Mouse (Mus musculus): ENCODE measurements around the gene Glod4. TPM values are rescaled to one million over a fixed set of nuclear protein-coding genes. Genes with fewer than 3 reads are reported as not detected.

Gene Glod4
- polyA plus RNA-seq, 2 experiments, result 17.9 to 60.7 TPM

DNA sequence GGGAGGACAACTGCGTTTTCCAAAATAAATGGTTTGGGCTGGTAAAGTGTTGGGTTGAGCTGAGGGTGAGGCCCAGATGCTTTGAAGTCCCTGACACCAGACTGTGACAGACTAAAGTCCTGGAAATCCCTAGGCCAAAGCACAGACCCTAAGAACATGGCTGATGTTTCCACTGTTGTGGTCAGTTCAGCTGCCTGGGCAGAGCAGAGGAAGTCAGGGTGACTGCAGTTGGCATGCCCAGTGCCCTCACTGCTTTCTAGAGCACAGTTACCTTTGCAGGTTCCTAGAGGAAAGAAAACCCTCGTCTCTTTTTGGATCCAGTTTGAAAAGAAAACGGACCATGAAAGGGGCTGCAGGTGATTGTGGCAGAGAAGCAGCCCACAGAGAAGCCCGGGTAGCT lies 13.9 kb upstream of the Glod4 start:
- no peak overlapping the region for H3K4me3 ChIP-seq (ENCODE audit: insufficient read depth in 1 of 2, low read depth in 2 of 2, low read length in 2 of 2)
- TF ChIP-seq EP300 (IDR thresholded peaks at IDR 0.05; ENCODE audit: low read depth) (no peak), CTCF (IDR thresholded peaks at IDR 0.05; ENCODE audit: low read depth) (no peak)
- ATAC-seq (ENCODE audit: insufficient read depth) (no peak), DNase-seq (ENCODE audit: low read depth in 3 of 3, low spot score in 3 of 3) (no peak)
- H3K27me3 ChIP-seq (ENCODE audit: control insufficient read depth, insufficient read depth, low read length), result no peaks in the 10 kb centered on the region
- no peaks in the 10 kb centered on the region for H3K36me3 ChIP-seq (replicated peaks; ENCODE audit: control insufficient read depth, insufficient read depth, low read depth)
- no peaks in the 10 kb centered on the region for H3K9me3 ChIP-seq (ENCODE audit: control insufficient read depth, low read length)
- 61% methylated on average over 4 of the region's 4 CpGs for WGBS (ENCODE audit: insufficient replicate concordance)
- no peaks in the 10 kb centered on the region for H3K4me1 ChIP-seq (replicated peaks; ENCODE audit: control insufficient read depth in 2 of 2, insufficient read depth in 2 of 2, low read length in 1 of 2)
- no peak overlapping the region for H3K9ac ChIP-seq (replicated peaks)
- no peak overlapping the region for H3K4me2 ChIP-seq (ENCODE audit: low read depth)
- no peak overlapping the region for H3K27ac ChIP-seq

DNA sequence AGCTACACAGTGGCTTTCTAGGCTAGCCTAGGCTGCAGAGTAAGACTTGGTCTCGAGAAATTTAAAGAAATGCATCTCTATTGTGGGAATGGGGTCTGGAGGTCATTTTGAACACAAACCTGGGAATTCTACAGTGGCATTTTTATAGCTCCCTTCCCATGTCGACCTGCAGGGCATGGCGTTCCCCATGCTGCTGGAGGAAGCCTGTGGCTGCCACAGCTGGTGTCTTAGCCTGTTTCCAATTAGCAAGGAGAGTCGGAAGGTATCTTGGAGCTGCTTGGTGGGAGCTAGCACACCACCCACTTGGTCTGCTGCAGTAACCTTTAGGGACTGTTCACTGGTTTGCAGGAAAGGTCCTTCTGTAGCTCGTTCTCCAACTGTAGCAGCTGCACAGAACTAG lies 12.6 kb upstream of the Glod4 start:
- H3K9me3 ChIP-seq (ENCODE audit: control insufficient read depth, low read length), result no peaks in the 10 kb centered on the region
- ATAC-seq (ENCODE audit: insufficient read depth), result no peak
- 51% methylated on average over 5 of the region's 5 CpGs for whole genome bisulfite sequencing (ENCODE audit: insufficient replicate concordance)
- no peak overlapping the region for H3K4me2 ChIP-seq (ENCODE audit: low read depth)
- no peak overlapping the region for H3K27ac ChIP-seq
- H3K9ac ChIP-seq (replicated peaks), result no peak overlapping the region
- H3K4me1 ChIP-seq (replicated peaks; ENCODE audit: control insufficient read depth in 2 of 2, insufficient read depth in 2 of 2, low read length in 1 of 2), result no peaks in the 10 kb centered on the region
- TF ChIP-seq EP300 (IDR thresholded peaks at IDR 0.05; ENCODE audit: low read depth) (no peak), CTCF (IDR thresholded peaks at IDR 0.05; ENCODE audit: low read depth) (no peak)
- DNase-seq (ENCODE audit: low read depth in 3 of 3, low spot score in 3 of 3), result no peak
- no peaks in the 10 kb centered on the region for H3K27me3 ChIP-seq (ENCODE audit: control insufficient read depth, insufficient read depth, low read length)
- peaks cover 1% of the 10 kb centered on the region; the same call in 1 of the 2 replicates for H3K36me3 ChIP-seq (replicated peaks; ENCODE audit: control insufficient read depth, insufficient read depth, low read depth)
- no peak overlapping the region for H3K4me3 ChIP-seq (ENCODE audit: insufficient read depth in 1 of 2, low read depth in 2 of 2, low read length in 2 of 2)

DNA sequence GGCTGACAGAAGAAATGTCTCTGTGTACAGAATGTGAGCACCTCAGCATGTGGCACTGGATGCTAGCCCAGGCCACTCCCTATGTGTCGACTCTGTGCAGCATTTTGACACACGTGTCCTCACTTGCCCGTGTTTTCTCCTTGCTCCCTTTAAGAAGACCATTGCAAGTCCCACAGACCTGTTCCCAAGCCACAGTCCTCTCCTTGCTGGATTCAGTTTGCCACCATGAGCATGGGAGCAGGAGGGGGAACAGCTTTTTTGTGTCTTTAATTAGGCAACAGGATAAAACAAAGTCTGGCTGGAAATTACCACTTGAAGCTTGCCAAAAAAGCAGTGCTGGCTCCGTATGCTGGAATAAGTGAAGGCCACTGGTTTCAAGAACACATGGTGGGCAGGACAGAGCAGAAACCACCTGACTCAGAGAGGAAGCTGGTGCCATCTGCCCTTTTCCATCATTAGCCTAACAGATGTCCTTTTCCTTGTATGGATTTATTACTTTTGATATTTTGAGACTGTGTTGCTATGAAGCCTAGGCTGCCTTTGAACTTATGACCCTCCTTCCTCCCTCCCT lies 12.0 kb upstream of the Glod4 start:
- H3K27ac ChIP-seq, result no peak overlapping the region
- no peak overlapping the region for H3K4me3 ChIP-seq (ENCODE audit: insufficient read depth in 1 of 2, low read depth in 2 of 2, low read length in 2 of 2)
- H3K4me1 ChIP-seq (replicated peaks; ENCODE audit: control insufficient read depth in 2 of 2, insufficient read depth in 2 of 2, low read length in 1 of 2), result no peaks in the 10 kb centered on the region
- no peak overlapping the region for H3K9ac ChIP-seq (replicated peaks)
- ATAC-seq (ENCODE audit: insufficient read depth), result no peak
- no peaks in the 10 kb centered on the region for H3K9me3 ChIP-seq (ENCODE audit: control insufficient read depth, low read length)
- DNase-seq (ENCODE audit: low read depth in 3 of 3, low spot score in 3 of 3), result no peak
- TF ChIP-seq CTCF (IDR thresholded peaks at IDR 0.05; ENCODE audit: low read depth) (no peak), EP300 (IDR thresholded peaks at IDR 0.05; ENCODE audit: low read depth) (no peak)
- H3K36me3 ChIP-seq (replicated peaks; ENCODE audit: control insufficient read depth, insufficient read depth, low read depth), result peaks cover 3% of the 10 kb centered on the region; the same call in 1 of the 2 replicates
- no peak overlapping the region for H3K4me2 ChIP-seq (ENCODE audit: low read depth)
- 66% methylated on average over 4 of the region's 4 CpGs for WGBS (ENCODE audit: insufficient replicate concordance)
- H3K27me3 ChIP-seq (ENCODE audit: control insufficient read depth, insufficient read depth, low read length), result no peaks in the 10 kb centered on the region

DNA sequence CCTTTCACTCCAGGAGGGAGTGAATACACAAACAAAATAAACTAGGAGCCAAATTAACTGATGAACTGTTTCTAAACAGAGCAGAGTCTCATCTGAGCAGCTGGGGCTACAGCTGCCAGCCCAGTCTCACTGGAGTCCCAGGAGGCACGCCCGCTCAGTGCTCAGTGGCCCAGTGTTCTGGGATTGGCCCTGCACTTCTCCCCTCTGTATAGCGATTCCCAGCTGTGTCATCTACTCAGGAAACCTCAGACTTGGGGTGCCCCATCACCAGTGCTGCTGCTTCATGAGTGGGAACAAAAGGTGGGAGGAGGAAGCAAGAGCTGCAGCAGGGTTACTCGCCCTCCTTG lies 10.4 kb upstream of the Glod4 start:
- Histone ChIP-seq H3K36me3 (replicated peaks; ENCODE audit: control insufficient read depth, insufficient read depth, low read depth) (peaks cover 8% of the 10 kb centered on the region), H3K4me2 (ENCODE audit: low read depth) (no peak overlapping the region), H3K27ac (no peak overlapping the region), H3K4me1 (replicated peaks; ENCODE audit: control insufficient read depth in 2 of 2, insufficient read depth in 2 of 2, low read length in 1 of 2) (no peaks in the 10 kb centered on the region), H3K27me3 (ENCODE audit: control insufficient read depth, insufficient read depth, low read length) (no peaks in the 10 kb centered on the region), H3K9ac (replicated peaks) (no peak overlapping the region), H3K9me3 (ENCODE audit: control insufficient read depth, low read length) (no peaks in the 10 kb centered on the region), H3K4me3 (ENCODE audit: insufficient read depth in 1 of 2, low read depth in 2 of 2, low read length in 2 of 2) (no peak overlapping the region)
- DNase-seq (ENCODE audit: low read depth in 3 of 3, low spot score in 3 of 3) (no peak), ATAC-seq (ENCODE audit: insufficient read depth) (no peak)
- no peak for TF ChIP-seq CTCF (IDR thresholded peaks at IDR 0.05; ENCODE audit: low read depth)
- no peak for TF ChIP-seq EP300 (IDR thresholded peaks at IDR 0.05; ENCODE audit: low read depth)
- 76% methylated on average over 4 of the region's 4 CpGs for WGBS (ENCODE audit: insufficient replicate concordance)

DNA sequence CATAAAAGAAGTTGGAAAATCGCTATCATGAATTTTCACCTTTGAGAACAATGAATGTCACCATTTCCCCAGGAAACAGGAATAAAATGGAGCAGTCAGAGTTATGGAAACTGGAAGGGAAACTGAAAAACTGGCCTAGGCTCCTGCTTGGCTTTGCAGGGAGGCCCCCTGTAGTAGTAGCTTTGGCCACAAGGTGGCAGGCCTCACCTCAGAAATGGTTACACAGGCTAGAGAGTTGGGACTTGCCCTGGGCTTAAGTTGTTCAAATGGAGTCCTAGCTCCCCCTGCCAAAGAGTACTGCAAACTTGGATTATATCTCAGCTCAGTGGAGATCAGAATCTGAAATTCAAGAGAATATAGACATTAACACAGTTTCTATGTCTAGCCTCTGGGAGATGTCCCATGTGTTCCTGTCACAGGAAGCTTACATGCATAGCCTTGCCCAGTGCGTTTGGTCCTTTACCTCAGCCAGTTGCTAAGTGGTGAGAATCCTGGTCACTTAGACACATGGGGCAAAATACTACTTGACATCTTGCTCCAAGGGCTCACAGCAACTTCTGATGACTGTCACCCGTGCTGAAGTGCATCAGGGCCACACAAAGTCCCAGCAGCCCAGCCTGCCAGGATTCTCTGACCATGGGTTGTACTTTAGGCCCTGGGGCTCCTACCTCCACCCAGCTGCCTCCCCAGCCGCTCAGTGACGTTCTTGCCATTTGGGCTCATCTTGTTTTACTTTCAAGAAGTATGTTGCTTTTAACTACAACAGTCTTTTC lies 9.8 kb upstream of the Glod4 start:
- H3K27me3 ChIP-seq (ENCODE audit: control insufficient read depth, insufficient read depth, low read length), result no peaks in the 10 kb centered on the region
- H3K27ac ChIP-seq, result no peak overlapping the region
- no peak overlapping the region for H3K9ac ChIP-seq (replicated peaks)
- DNase-seq (ENCODE audit: low read depth in 3 of 3, low spot score in 3 of 3) (peak in 2 of 3 experiments; percentile 18 to 53), ATAC-seq (ENCODE audit: insufficient read depth) (peak; percentile 57; the same call in 1 of the 2 replicates)
- H3K4me2 ChIP-seq (ENCODE audit: low read depth), result no peak overlapping the region
- peaks cover 14% of the 10 kb centered on the region for H3K36me3 ChIP-seq (replicated peaks; ENCODE audit: control insufficient read depth, insufficient read depth, low read depth)
- no peaks in the 10 kb centered on the region for H3K4me1 ChIP-seq (replicated peaks; ENCODE audit: control insufficient read depth in 2 of 2, insufficient read depth in 2 of 2, low read length in 1 of 2)
- no peak overlapping the region for H3K4me3 ChIP-seq (ENCODE audit: insufficient read depth in 1 of 2, low read depth in 2 of 2, low read length in 2 of 2)
- H3K9me3 ChIP-seq (ENCODE audit: control insufficient read depth, low read length), result no peaks in the 10 kb centered on the region
- TF ChIP-seq CTCF (IDR thresholded peaks at IDR 0.05; ENCODE audit: low read depth) (peak; percentile 88), EP300 (IDR thresholded peaks at IDR 0.05; ENCODE audit: low read depth) (no peak)
- 57% methylated on average over 5 of the region's 5 CpGs for WGBS (ENCODE audit: insufficient replicate concordance)

Measured in liver, embryonic 14.5 days (tissue).